Mouse (Mus musculus): ENCODE results near the gene Hmgcs2. TPM values are rescaled to one million over a fixed set of nuclear protein-coding genes. Genes with fewer than 3 reads are reported as not detected.
"Not testable (repeated sequence)": the region's sequence is repeated elsewhere in the genome, so short reads cannot be mapped to it uniquely, and the experiment has no call there.

The Hmgcs2 gene
- polyA plus RNA-seq, 1 experiment from 2014 or later, result 16.6 TPM

- no peaks in the 10 kb centered on the region for H3K27me3 ChIP-seq
Observed at GRCm38 (mm10) chr3:98322209-98322608, 42.0 kb downstream of the Hmgcs2 start.

GRCm38 (mm10) chr3:98324235-98324634, 44.0 kb downstream of the Hmgcs2 start:
- H3K9ac ChIP-seq, result no peak overlapping the region
- H3K36me3 ChIP-seq, result peaks cover 18% of the 10 kb centered on the region; the same call in 1 of the 2 replicates
- no peak overlapping the region for H3K4me2 ChIP-seq
- H3K4me3 ChIP-seq, result no peak overlapping the region
- 0 out of 2 replicates have a peak, but pooled peaks have one; percentile 15 for ATAC-seq (ENCODE audit: low FRiP score)
- no peak overlapping the region; the same call in 1 of the 2 replicates for H3K27ac ChIP-seq
- peaks cover 23% of the 10 kb centered on the region for H3K4me1 ChIP-seq (replicated peaks)
- H3K27me3 ChIP-seq, result no peaks in the 10 kb centered on the region
- no peaks in the 10 kb centered on the region for H3K9me3 ChIP-seq
- 36% methylated on average over 9 of the region's 9 CpGs for WGBS

More at GRCm38 (mm10) chr3:98322209-98322608, 42.0 kb downstream of the Hmgcs2 start:
- ATAC-seq (ENCODE audit: low FRiP score), result no peak
- Histone ChIP-seq H3K4me1 (replicated peaks) (peaks cover 41% of the 10 kb centered on the region), H3K4me3 (no peak overlapping the region), H3K4me2 (no peak overlapping the region), H3K9me3 (no peaks in the 10 kb centered on the region), H3K27ac (no peak overlapping the region), H3K9ac (no peak overlapping the region), H3K36me3 (0 out of 2 replicates have a peak, but pooled peaks cover 12% of the 10 kb centered on the region)
- 98% methylated on average over 5 of the region's 5 CpGs for WGBS

GRCm38 (mm10) chr3:98334010-98334409, 53.8 kb downstream of the Hmgcs2 start:
- no peak for ATAC-seq (ENCODE audit: low FRiP score)

GRCm38 (mm10) chr3:98335331-98335730, 55.1 kb downstream of the Hmgcs2 start:
- peaks cover 41% of the 10 kb centered on the region for H3K4me1 ChIP-seq (replicated peaks)
- H3K4me3 ChIP-seq, result no peak overlapping the region
- 0 out of 2 replicates have a peak overlapping the region, but pooled peaks have one; percentile 99 for H3K4me2 ChIP-seq
- peak overlapping the region; percentile 8; the same call in 1 of the 2 replicates for H3K27ac ChIP-seq
- no peaks in the 10 kb centered on the region for H3K9me3 ChIP-seq
- no peak for ATAC-seq (ENCODE audit: low FRiP score)
- peaks cover 4% of the 10 kb centered on the region; the same call in 1 of the 2 replicates for H3K27me3 ChIP-seq
- no peak overlapping the region for H3K9ac ChIP-seq
- peaks cover 18% of the 10 kb centered on the region for H3K36me3 ChIP-seq

More at GRCm38 (mm10) chr3:98334010-98334409, 53.8 kb downstream of the Hmgcs2 start:
- Histone ChIP-seq H3K9me3 (no peaks in the 10 kb centered on the region), H3K4me1 (replicated peaks) (peaks cover 39% of the 10 kb centered on the region), H3K27me3 (peaks cover 4% of the 10 kb centered on the region; the same call in 1 of the 2 replicates), H3K9ac (no peak overlapping the region), H3K4me3 (no peak overlapping the region), H3K27ac (no peak overlapping the region), H3K4me2 (no peak overlapping the region), H3K36me3 (peaks cover 18% of the 10 kb centered on the region)
- 90% methylated on average over 2 of the region's 2 CpGs for WGBS

- no peaks in the 10 kb centered on the region for H3K9me3 ChIP-seq
- no peak for ATAC-seq (ENCODE audit: low FRiP score)
- H3K4me2 ChIP-seq, result peak overlapping the region; percentile 99
- no peak overlapping the region for H3K9ac ChIP-seq
- H3K36me3 ChIP-seq, result peaks cover 18% of the 10 kb centered on the region
- H3K27ac ChIP-seq, result 0 out of 2 replicates have a peak overlapping the region, but pooled peaks have one; percentile 41
- WGBS, result 73% methylated on average over 7 of the region's 7 CpGs
- peaks cover 4% of the 10 kb centered on the region; the same call in 1 of the 2 replicates for H3K27me3 ChIP-seq
- peaks cover 41% of the 10 kb centered on the region for H3K4me1 ChIP-seq (replicated peaks)
- H3K4me3 ChIP-seq, result no peak overlapping the region
Observed at GRCm38 (mm10) chr3:98335886-98336285, 55.7 kb downstream of the Hmgcs2 start.

GRCm38 (mm10) chr3:98336661-98337654, 56.7 kb downstream of the Hmgcs2 start:
- no peaks in the 10 kb centered on the region for H3K9me3 ChIP-seq
- H3K27ac ChIP-seq, result peak overlapping the region; percentile 60; the same call in 1 of the 2 replicates
- H3K9ac ChIP-seq, result peak overlapping the region; percentile 43; the same call in 1 of the 2 replicates
- peaks cover 4% of the 10 kb centered on the region; the same call in 1 of the 2 replicates for H3K27me3 ChIP-seq
- H3K4me3 ChIP-seq, result peak overlapping the region; percentile 60; the same call in 1 of the 2 replicates
- 51% methylated on average over 22 of the region's 22 CpGs for WGBS
- H3K4me2 ChIP-seq, result peak overlapping the region; percentile 99
- H3K4me1 ChIP-seq (replicated peaks), result peaks cover 41% of the 10 kb centered on the region
- H3K36me3 ChIP-seq, result peaks cover 12% of the 10 kb centered on the region
- ATAC-seq (ENCODE audit: low FRiP score), result peak; percentile 47

GRCm38 (mm10) chr3:98338584-98339041, 58.4 kb downstream of the Hmgcs2 start:
- Histone ChIP-seq H3K9me3 (no peaks in the 10 kb centered on the region), H3K36me3 (no peaks in the 10 kb centered on the region), H3K4me2 (peak overlapping the region; percentile 99), H3K4me1 (replicated peaks) (peaks cover 41% of the 10 kb centered on the region), H3K9ac (peak overlapping the region; percentile 75), H3K4me3 (peak overlapping the region; percentile 60), H3K27ac (0 out of 2 replicates have a peak overlapping the region, but pooled peaks have one; percentile 8), H3K27me3 (peaks cover 4% of the 10 kb centered on the region; the same call in 1 of the 2 replicates)
- peak; percentile 46 for ATAC-seq (ENCODE audit: low FRiP score)
- WGBS, result 3% methylated on average over 15 of the region's 15 CpGs

- no peaks in the 10 kb centered on the region for H3K9me3 ChIP-seq
- no peaks in the 10 kb centered on the region for H3K36me3 ChIP-seq
- peak overlapping the region; percentile 69 for H3K27ac ChIP-seq
- peak overlapping the region; percentile 99 for H3K4me2 ChIP-seq
- ATAC-seq (ENCODE audit: low FRiP score), result peak; percentile 68
- H3K27me3 ChIP-seq, result peaks cover 4% of the 10 kb centered on the region; the same call in 1 of the 2 replicates
- WGBS, result under 1% methylated on average over 45 of the region's 46 CpGs
- H3K9ac ChIP-seq, result peak overlapping the region; percentile 75
- H3K4me1 ChIP-seq (replicated peaks), result peaks cover 41% of the 10 kb centered on the region
- peak overlapping the region; percentile 60 for H3K4me3 ChIP-seq
Observed at GRCm38 (mm10) chr3:98339097-98339705, 59.0 kb downstream of the Hmgcs2 start.

GRCm38 (mm10) chr3:98339706-98340109, 59.5 kb downstream of the Hmgcs2 start, which contains the start of gene Phgdh:
TSS of gene Phgdh (minus strand) at chr3:98339990.
- not testable (repeated sequence) for H3K27me3 ChIP-seq, H3K9me3 ChIP-seq, H3K36me3 ChIP-seq
- Histone ChIP-seq H3K9ac (peak within 1 kb of the TSS; percentile 75), H3K4me2 (peak within 1 kb of the TSS; percentile 99), H3K27ac (peak within 1 kb of the TSS; percentile 69), H3K4me1 (replicated peaks) (peaks cover 41% of the 10 kb centered on the region), H3K4me3 (peak within 1 kb of the TSS; percentile 60)
- ATAC-seq (ENCODE audit: low FRiP score), result peak; percentile 65
- 2% methylated on average over 10 of the region's 10 CpGs for WGBS

GRCm38 (mm10) chr3:98340818-98341594, 60.8 kb downstream of the Hmgcs2 start:
- H3K36me3 ChIP-seq, result no peaks in the 10 kb centered on the region
- ATAC-seq (ENCODE audit: low FRiP score), result no peak
- H3K4me3 ChIP-seq, result no peak overlapping the region
- H3K9ac ChIP-seq, result no peak overlapping the region
- peaks cover 32% of the 10 kb centered on the region for H3K4me1 ChIP-seq (replicated peaks)
- no peak overlapping the region for H3K27ac ChIP-seq
- WGBS, result 87% methylated on average over 17 of the region's 17 CpGs
- H3K27me3 ChIP-seq, result peaks cover 4% of the 10 kb centered on the region; the same call in 1 of the 2 replicates
- no peak overlapping the region for H3K4me2 ChIP-seq
- H3K9me3 ChIP-seq, result no peaks in the 10 kb centered on the region

GRCm38 (mm10) chr3:98343235-98343634, 63.0 kb downstream of the Hmgcs2 start:
- Histone ChIP-seq H3K4me1 (replicated peaks) (peaks cover 10% of the 10 kb centered on the region), H3K4me2 (no peak overlapping the region), H3K27me3 (peaks cover 4% of the 10 kb centered on the region; the same call in 1 of the 2 replicates), H3K9me3 (no peaks in the 10 kb centered on the region), H3K4me3 (no peak overlapping the region), H3K27ac (no peak overlapping the region), H3K36me3 (no peaks in the 10 kb centered on the region), H3K9ac (no peak overlapping the region)
- no peak for ATAC-seq (ENCODE audit: low FRiP score)
- 99% methylated on average over 3 of the region's 3 CpGs for WGBS

Data from hindbrain, embryonic 13.5 days (tissue).